Mouse (Mus musculus): ENCODE results near the gene Dap.

Dap gene

DNA sequence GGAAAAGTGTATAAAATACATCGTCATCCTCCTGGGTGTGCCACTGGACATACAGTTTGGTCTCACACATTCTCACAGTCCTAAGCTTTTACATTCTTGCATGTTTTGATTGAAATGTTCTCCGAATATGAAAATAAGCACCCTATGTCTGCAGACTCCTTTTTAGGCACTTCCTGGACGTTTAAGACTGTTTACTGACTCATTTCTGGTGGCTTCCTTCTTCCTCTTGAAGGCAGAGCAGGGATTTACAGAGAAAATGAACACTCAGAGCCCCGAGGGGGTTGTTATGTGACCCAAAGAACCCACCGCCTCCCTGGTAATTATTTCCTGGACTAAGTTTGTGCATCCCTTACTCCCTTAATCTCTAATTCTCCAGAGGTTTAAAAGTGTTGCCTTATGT, 13.8 kb downstream of the Dap start:
- DNase-seq (ENCODE audit: low spot score in 2 of 2): no peak

DNA sequence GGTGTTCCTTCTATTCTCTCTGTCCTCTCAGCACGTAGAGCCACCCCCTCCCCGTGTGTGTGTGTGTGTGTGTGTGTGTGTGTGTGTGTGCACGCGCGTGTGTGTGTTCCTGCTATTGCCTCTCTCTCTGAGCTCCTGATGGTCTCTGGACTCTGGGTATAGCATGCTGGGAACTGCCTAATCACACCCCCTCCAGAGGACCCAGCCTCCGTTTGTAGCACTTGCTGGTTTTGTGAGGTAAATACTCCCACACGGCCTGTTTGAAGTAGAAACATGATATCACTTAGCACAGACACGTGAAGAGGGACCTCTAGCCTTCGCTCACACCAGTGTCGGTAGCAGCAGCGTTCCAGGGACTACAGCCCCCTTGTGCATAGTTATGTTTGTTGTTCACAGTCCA, 14.5 kb downstream of the Dap start:
- DNase-seq (ENCODE audit: low spot score in 2 of 2): no peak

DNA sequence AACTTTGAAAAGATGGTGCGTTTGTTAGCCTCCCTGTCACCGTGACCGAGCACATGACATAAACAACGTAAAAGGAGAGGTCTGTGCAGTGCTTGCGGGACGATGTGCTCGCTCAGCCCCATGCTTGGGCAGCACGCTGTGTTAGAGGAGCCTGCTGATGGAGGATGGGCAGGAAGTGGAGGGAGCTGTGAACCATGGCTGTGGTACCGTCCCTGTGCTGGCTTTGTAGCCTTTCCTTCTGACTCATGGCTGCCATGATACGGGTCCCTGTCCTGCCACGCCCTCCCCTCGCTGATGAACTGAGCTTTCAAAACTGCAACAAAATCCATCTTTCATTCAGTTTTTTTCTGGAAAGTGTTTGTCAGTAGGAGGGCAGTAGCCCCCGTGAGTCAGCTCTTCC, 15.6 kb downstream of the Dap start:
- DNase-seq (ENCODE audit: low spot score in 2 of 2): no peak

- DNase-seq (ENCODE audit: low spot score in 2 of 2): no peak
These were observed 16.1 kb downstream of the Dap start for GRCm38 (mm10) chr15:31240181-31240580.

- no peak for DNase-seq (ENCODE audit: low spot score in 2 of 2)
These were observed 19.1 kb downstream of the Dap start for GRCm38 (mm10) chr15:31243260-31243659.

- no peak for DNase-seq (ENCODE audit: low spot score in 2 of 2)
These were observed 20.8 kb downstream of the Dap start for GRCm38 (mm10) chr15:31244696-31245445.

GRCm38 (mm10) chr15:31245934-31246333, 21.8 kb downstream of the Dap start:
- no peak for DNase-seq (ENCODE audit: low spot score in 2 of 2)

- no peak for DNase-seq (ENCODE audit: low spot score in 2 of 2)
These were observed 22.9 kb downstream of the Dap start for GRCm38 (mm10) chr15:31247035-31247434.

GRCm38 (mm10) chr15:31248882-31249281, 24.8 kb downstream of the Dap start:
- DNase-seq (ENCODE audit: low spot score in 2 of 2): no peak

- no peak for DNase-seq (ENCODE audit: low spot score in 2 of 2)
These were observed 25.9 kb downstream of the Dap start for GRCm38 (mm10) chr15:31250027-31250426.

GRCm38 (mm10) chr15:31250676-31251075, 26.6 kb downstream of the Dap start:
- DNase-seq (ENCODE audit: low spot score in 2 of 2): no peak

DNA sequence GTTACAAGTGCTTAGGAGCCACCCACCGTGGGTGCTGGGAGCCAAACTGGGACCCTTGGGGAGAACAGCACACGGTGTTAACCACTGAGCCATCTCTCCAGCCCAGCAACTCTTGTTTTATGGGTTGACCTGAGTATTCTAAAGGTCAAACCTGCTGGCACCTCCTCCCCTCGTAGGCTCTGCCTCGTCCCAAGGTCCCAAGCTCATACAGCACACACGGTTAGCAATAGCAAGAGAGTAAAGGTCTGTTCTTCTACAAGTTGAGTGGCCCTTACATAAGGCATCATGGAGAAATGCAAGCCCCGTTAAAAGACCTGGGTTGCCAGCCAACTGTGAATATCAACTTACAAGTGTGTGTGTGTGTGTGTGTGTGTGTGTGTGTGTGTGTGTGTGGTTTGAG, 27.1 kb downstream of the Dap start:
- no peak for DNase-seq (ENCODE audit: low spot score in 2 of 2)

DNA sequence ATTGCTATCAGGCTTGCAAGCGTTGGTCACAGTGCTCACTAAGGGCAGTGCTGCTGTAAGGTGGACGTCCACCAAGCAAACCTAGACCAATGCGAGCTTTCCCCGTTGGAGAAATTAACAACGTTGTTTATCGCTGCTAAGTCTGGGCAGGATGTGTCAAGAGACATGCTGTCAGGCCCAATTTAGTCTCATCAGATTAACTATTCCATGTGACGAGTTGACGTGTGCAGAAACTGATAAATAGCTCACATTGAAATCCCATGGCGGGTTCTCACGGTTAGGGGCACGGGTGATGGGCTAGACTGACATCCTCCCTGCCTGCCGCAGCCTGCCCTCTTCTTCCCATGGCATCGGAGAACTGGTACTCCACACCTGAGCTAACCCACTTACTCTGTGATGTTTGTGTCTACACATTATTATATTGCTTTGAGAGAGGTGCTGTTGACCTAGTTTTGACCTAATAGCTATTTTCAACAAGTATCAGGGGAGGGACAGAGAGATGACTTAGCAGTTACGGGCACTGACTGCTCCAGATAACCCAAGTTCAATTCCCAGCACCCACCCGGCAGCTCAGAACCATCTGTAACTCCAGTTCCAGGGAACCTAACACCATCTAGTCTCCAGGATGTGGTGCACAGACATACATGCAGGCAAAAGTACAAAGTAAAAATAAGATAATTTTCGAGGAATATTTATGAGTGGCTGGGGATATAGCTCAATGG, 28.6 kb downstream of the Dap start:
- no peak for DNase-seq (ENCODE audit: low spot score in 2 of 2)

GRCm38 (mm10) chr15:31253380-31253779, 29.3 kb downstream of the Dap start:
- no peak for DNase-seq (ENCODE audit: low spot score in 2 of 2)

GRCm38 (mm10) chr15:31253963-31254362, 29.8 kb downstream of the Dap start:
- DNase-seq (ENCODE audit: low spot score in 2 of 2): no peak

DNA sequence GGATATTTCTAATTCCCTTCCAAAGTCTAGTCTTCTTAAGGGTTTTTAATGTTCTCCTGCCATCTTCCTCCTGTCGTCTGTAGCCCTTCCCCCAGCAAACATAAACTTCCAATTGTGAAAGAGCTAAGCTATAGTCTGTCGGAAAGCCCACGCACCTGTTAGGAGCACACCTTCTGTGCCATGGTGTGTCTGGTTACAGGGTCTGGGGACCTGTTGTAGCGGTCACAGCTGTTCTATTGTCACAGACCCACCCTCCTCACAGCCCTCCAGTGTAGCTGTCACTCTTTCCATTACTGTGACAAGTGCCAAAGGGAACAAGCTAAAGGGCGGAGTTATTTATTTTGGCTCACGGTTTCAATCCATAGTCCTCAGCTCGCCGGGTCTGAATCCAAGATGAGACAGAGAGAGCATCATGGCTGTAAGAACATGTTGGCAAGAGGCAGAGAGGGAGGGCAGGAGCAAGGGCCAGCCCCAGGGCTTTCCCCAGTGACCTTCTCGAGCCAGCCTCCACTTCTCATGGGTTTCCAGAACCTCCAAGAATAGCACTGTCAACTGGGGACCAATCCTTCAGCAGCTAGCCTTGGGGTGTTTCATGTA, 30.9 kb downstream of the Dap start:
- no peak for DNase-seq (ENCODE audit: low spot score in 2 of 2)

GRCm38 (mm10) chr15:31255762-31256161, 31.6 kb downstream of the Dap start:
- no peak for DNase-seq (ENCODE audit: low spot score in 2 of 2)

GRCm38 (mm10) chr15:31257329-31257728, 33.2 kb downstream of the Dap start:
- no peak for DNase-seq (ENCODE audit: low spot score in 2 of 2)

GRCm38 (mm10) chr15:31258029-31258692, 34.0 kb downstream of the Dap start:
- DNase-seq (ENCODE audit: low spot score in 2 of 2): no peak

GRCm38 (mm10) chr15:31258693-31259439, 34.8 kb downstream of the Dap start:
- no peak for DNase-seq (ENCODE audit: low spot score in 2 of 2)

DNA sequence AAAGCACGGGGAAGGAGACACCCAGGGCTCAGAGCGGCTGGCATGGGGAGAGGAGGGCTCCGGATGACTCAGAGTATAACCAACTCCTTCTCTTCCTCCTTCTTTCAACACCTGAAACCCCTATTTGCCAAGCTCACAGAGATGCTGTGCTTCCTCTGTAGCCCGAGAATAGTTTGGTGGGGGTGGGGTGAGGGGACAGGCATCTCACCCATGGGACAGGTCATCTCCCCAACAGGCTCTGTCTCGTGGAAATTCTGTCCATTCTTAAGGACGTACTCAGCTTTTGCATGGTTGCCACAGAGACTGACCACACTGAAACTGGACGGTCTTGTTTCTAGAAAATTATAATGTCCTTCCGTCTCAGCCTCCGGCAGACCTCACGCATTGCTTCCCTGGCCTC, 37.0 kb downstream of the Dap start:
- DNase-seq (ENCODE audit: low spot score in 2 of 2): no peak

DNA sequence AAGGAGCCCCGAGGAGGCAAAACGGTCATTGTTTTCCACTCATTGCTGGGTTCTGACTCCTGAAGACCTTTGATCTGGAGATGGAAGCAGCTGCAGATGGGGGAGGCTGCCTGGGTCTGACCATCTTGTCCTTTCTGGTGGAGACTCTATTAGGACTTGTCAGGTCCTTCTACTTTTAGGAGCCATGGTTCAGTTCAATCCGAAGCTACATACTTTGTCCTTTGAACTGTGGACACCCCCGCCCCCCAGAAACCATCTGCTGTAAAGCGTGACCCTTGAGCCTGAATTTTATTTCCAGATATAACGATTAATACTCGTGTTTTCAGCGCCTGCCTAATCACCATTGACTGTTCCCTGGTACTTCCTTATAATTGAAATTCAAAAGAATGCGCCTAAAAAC, 38.2 kb downstream of the Dap start:
- no peak for DNase-seq (ENCODE audit: low spot score in 2 of 2)
